Mouse (Mus musculus): ENCODE data around the gene Tnrc18. TPM values are rescaled to one million over a fixed set of nuclear protein-coding genes. Genes with fewer than 3 reads are reported as not detected.
"Not testable (repeated sequence)": the region's sequence is repeated elsewhere in the genome, so short reads cannot be mapped to it uniquely, and the experiment has no call there.

Tnrc18 gene
- polyA plus RNA-seq, 1 experiment from 2014 or later: 116 TPM

GRCm38 (mm10) chr5:142844467-142844866, 27.0 kb upstream of the Tnrc18 start:
- ChIA-PET POLR2A (no interaction called here), CTCF (interaction anchor here (1.9 kb wide), 1 partner anchor 33 kb away, joined by 4 read pairs; no protein-coding TSS in a partner anchor)
- in situ Hi-C loops (cut with MboI; ENCODE audit: low pct_unique_long_range_greater_than_20kb): loop anchor here (10.0 kb wide), 1 partner anchor 80 kb away; no protein-coding TSS in a partner anchor
- ATAC-seq (no peak), DNase-seq (ENCODE audit: low read depth, low spot score) (no peak)
- no peak for TF ChIP-seq CTCF (IDR thresholded peaks at IDR 0.05)
- H3K27me3 ChIP-seq: no peaks in the 10 kb centered on the region

DNA sequence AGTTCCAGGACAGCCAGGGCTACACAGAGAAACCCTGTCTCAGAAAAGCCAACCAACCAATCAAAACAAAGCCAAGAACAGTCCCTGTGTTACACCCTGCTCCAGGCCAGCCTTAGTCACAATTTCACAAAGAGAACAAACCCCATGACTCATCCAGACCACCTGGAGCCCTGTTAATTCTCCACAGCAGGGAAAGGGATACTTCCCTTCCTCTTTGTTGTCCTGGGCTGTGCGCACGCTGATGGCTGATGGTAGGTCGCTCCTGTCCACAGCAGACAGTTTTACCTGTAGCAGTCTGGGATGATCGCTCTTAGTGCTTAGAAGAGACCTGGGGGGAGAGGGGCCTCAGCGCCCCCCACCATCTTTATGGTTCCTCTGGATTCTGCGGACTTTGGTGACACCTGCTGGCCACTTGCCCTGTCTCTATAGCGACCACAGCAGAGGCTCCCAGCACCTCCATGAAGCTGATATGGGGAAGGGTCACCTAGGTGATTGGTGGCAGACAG, 24.7 kb upstream of the Tnrc18 start:
- in situ Hi-C loops (cut with MboI; ENCODE audit: low pct_unique_long_range_greater_than_20kb): loop anchor here (10.0 kb wide), 1 partner anchor 77 kb away; no protein-coding TSS in a partner anchor
- DNase-seq (ENCODE audit: low read depth, low spot score): peak; percentile 64
- TF ChIP-seq CTCF (IDR thresholded peaks at IDR 0.05): peak; percentile 76
- ChIA-PET CTCF (interaction anchor here (0.6 to 3.1 kb wide), 7 partner anchors 9 to 74 kb away, joined by 3 to 17 read pairs (median 4); no protein-coding TSS in a partner anchor), POLR2A (interaction anchor here (0.6 to 3.2 kb wide), 4 partner anchors 13 to 74 kb away, joined by 3 to 16 read pairs (median 5); no protein-coding TSS in a partner anchor)
- ATAC-seq: peak; percentile 76
- no peaks in the 10 kb centered on the region for H3K27me3 ChIP-seq

- in situ Hi-C loops (cut with MboI; ENCODE audit: low pct_unique_long_range_greater_than_20kb): loop anchor here (10.0 kb wide), 1 partner anchor 77 kb away; no protein-coding TSS in a partner anchor
- no peak for TF ChIP-seq CTCF (IDR thresholded peaks at IDR 0.05)
- no peak for DNase-seq (ENCODE audit: low read depth, low spot score)
- H3K27me3 ChIP-seq: no peaks in the 10 kb centered on the region
- ATAC-seq: no peak
- ChIA-PET CTCF (interaction anchor here (1.2 to 3.1 kb wide), 5 partner anchors 10 to 74 kb away, joined by 3 to 17 read pairs (median 4); no protein-coding TSS in a partner anchor), POLR2A (interaction anchor here (0.6 to 3.2 kb wide), 5 partner anchors 13 to 528 kb away, joined by 3 to 16 read pairs (median 3); no protein-coding TSS in a partner anchor)
Measured at GRCm38 (mm10) chr5:142841372-142842136, 24.1 kb upstream of the Tnrc18 start.

- H3K27me3 ChIP-seq; DNase-seq (ENCODE audit: low read depth, low spot score); ATAC-seq; in situ Hi-C loops (cut with MboI; ENCODE audit: low pct_unique_long_range_greater_than_20kb): not testable (repeated sequence)
- ChIA-PET POLR2A (interaction anchor here (0.6 to 2.4 kb wide), 2 partner anchors 13 to 14 kb away, joined by 3 to 12 read pairs; no protein-coding TSS in a partner anchor), CTCF (interaction anchor here (1.0 kb wide), 1 partner anchor 14 kb away, joined by 3 read pairs; no protein-coding TSS in a partner anchor)
Measured at GRCm38 (mm10) chr5:142837427-142837826, 20.0 kb upstream of the Tnrc18 start.

GRCm38 (mm10) chr5:142836891-142837290, 19.4 kb upstream of the Tnrc18 start:
- ChIA-PET CTCF (interaction anchor here (1.0 to 1.3 kb wide), 2 partner anchors 14 to 17 kb away, joined by 3 read pairs; no protein-coding TSS in a partner anchor), POLR2A (interaction anchor here (2.4 kb wide), 1 partner anchor 13 kb away, joined by 12 read pairs; no protein-coding TSS in a partner anchor)
- in situ Hi-C loops (cut with MboI; ENCODE audit: low pct_unique_long_range_greater_than_20kb): no loop called here
- TF ChIP-seq CTCF (IDR thresholded peaks at IDR 0.05): no peak
- DNase-seq (ENCODE audit: low read depth, low spot score) (no peak), ATAC-seq (no peak)
- H3K27me3 ChIP-seq: no peaks in the 10 kb centered on the region

GRCm38 (mm10) chr5:142833646-142834438, 16.4 kb upstream of the Tnrc18 start:
- CTCF ChIA-PET: interaction anchor here (1.0 to 1.9 kb wide), 2 partner anchors 10 to 21 kb away, joined by 4 read pairs; no protein-coding TSS in a partner anchor
- POLR2A ChIA-PET: interaction anchor here (0.8 to 1.2 kb wide), 2 partner anchors 11 to 88 kb away, joined by 3 to 11 read pairs; no protein-coding TSS in a partner anchor
- no peak for TF ChIP-seq CTCF (IDR thresholded peaks at IDR 0.05)
- DNase-seq (ENCODE audit: low read depth, low spot score): no peak
- no peak for ATAC-seq
- in situ Hi-C loops (cut with MboI; ENCODE audit: low pct_unique_long_range_greater_than_20kb): no loop called here
- H3K27me3 ChIP-seq: no peaks in the 10 kb centered on the region

DNA sequence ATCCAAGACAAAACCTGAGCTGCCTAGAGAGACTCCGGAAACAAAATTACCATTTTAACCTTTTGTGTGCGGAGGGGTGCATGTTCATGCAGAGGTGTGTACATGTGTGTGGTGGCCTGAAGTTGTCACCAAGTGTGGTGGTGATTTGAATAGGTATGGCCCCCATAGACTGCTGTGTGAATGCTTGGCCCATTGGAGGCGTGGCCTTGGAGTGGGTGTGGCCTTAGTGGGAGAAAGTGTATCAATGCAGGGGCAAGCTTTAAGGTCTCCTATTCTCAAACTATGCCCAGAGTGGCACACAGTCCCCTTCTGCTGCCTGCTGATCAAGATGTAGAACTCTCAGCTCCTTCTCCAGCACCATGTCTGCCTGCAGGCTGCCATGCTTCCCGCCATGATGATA, 8.7 kb upstream of the Tnrc18 start:
- ChIA-PET CTCF (interaction anchor here (1.8 kb wide), 1 partner anchor 10 kb away, joined by 6 read pairs; no protein-coding TSS in a partner anchor), POLR2A (interaction anchor here (0.7 to 0.8 kb wide), 3 partner anchors 12 to 45 kb away, joined by 3 read pairs; no protein-coding TSS in a partner anchor)
- TF ChIP-seq CTCF (IDR thresholded peaks at IDR 0.05): no peak
- no peak for ATAC-seq
- in situ Hi-C loops (cut with MboI; ENCODE audit: low pct_unique_long_range_greater_than_20kb): no loop called here
- DNase-seq (ENCODE audit: low read depth, low spot score): no peak
- no peaks in the 10 kb centered on the region for H3K27me3 ChIP-seq

GRCm38 (mm10) chr5:142825665-142826064, 8.2 kb upstream of the Tnrc18 start:
- ATAC-seq (no peak), DNase-seq (ENCODE audit: low read depth, low spot score) (no peak)
- POLR2A ChIA-PET: interaction anchor here (0.7 to 0.8 kb wide), 3 partner anchors 11 to 45 kb away, joined by 3 read pairs; no protein-coding TSS in a partner anchor
- CTCF ChIA-PET: no interaction called here
- H3K27me3 ChIP-seq: no peaks in the 10 kb centered on the region
- in situ Hi-C loops (cut with MboI; ENCODE audit: low pct_unique_long_range_greater_than_20kb): no loop called here
- no peak for TF ChIP-seq CTCF (IDR thresholded peaks at IDR 0.05)

DNA sequence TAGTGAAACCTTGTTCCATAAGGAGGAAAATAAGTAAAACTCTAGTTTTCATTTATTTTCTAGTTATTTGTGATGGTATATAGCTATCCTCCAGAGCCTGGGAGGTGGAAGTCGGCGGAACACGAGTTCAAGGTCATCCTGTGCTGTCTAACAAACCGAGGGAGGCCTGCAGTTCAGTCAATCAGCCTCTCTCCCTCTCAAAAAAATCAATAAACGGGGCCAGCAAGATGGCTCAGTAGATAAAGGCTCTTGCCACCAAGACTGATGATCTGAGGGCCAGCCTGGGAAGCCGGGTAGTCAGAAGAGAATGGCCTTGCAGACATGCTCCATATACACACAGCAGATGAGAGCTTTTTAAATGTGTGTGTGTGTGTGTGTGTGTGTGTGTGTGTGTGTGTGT, 6.6 kb upstream of the Tnrc18 start:
- no peak for ATAC-seq
- POLR2A ChIA-PET: interaction anchor here (0.6 to 4.8 kb wide), 9 partner anchors 8 to 31 kb away, joined by 3 to 43 read pairs (median 9); no protein-coding TSS in a partner anchor
- no peaks in the 10 kb centered on the region for H3K27me3 ChIP-seq
- TF ChIP-seq CTCF (IDR thresholded peaks at IDR 0.05): no peak
- in situ Hi-C loops (cut with MboI; ENCODE audit: low pct_unique_long_range_greater_than_20kb): no loop called here
- DNase-seq (ENCODE audit: low read depth, low spot score): no peak
- CTCF ChIA-PET: interaction anchor here (1.2 to 2.5 kb wide), 7 partner anchors 10 to 53 kb away, joined by 3 to 17 read pairs (median 4); no protein-coding TSS in a partner anchor

Measured in Patski (cell line).